ENCODE assay signal across 9 mouse cellular contexts in genomic region chrX:155624895-155625294, GRCm38 (mm10). TPM values are rescaled to one million over a fixed set of nuclear protein-coding genes. Genes with fewer than 3 reads are reported as not detected.
DNase-seq lines count a peak whose midpoint lies in the region; ATAC-seq and TF ChIP-seq lines count a peak whose summit lies in the region.
"Had no signal": no experiment of that assay in that cellular context is flagged by ENCODE, and none has a peak within 500 bp of the region (broad histone marks: within the 10 kb centered on the region; RNA-seq: fewer than 3 reads in every experiment).

No protein-coding gene starts in this region.

- H3K4me1 ChIP-seq in heart, embryonic 15.5 days (replicated peaks): peaks cover 18% of the 10 kb centered on the region
- no peaks in the 10 kb centered on the region for H3K4me1 ChIP-seq in ES-Bruce4 (ENCODE audit: control insufficient read depth, insufficient read depth, low read length)
- H3K4me1 ChIP-seq in forebrain, embryonic 11.5 days (replicated peaks; ENCODE audit: control insufficient read depth, insufficient read depth, low read length): no peaks in the 10 kb centered on the region
- H3K4me1 ChIP-seq in limb, embryonic 13.5 days: 0 out of 2 replicates have a peak, but pooled peaks cover 3% of the 10 kb centered on the region

- no peak overlapping the region for H3K27ac ChIP-seq in heart, embryonic 15.5 days
- no peak overlapping the region for H3K27ac ChIP-seq in ES-Bruce4 (ENCODE audit: insufficient read depth, low read length)
- no peak overlapping the region for H3K27ac ChIP-seq in forebrain, embryonic 11.5 days (ENCODE audit: low read depth, low read length)
- H3K27ac ChIP-seq in limb, embryonic 13.5 days: no peak overlapping the region

- H3K9me3 ChIP-seq in heart, embryonic 15.5 days (replicated peaks): no peaks in the 10 kb centered on the region
- H3K9me3 ChIP-seq in ES-Bruce4 (replicated peaks; ENCODE audit: control insufficient read depth, insufficient read depth, low read length, poor library complexity, severe bottlenecking): no peaks in the 10 kb centered on the region
- no peaks in the 10 kb centered on the region for H3K9me3 ChIP-seq in forebrain, embryonic 11.5 days (ENCODE audit: control insufficient read depth, low read length)
- no peaks in the 10 kb centered on the region for H3K9me3 ChIP-seq in limb, embryonic 13.5 days

- TF ChIP-seq EP300 in ES-Bruce4 (IDR thresholded peaks at IDR 0.05; ENCODE audit: insufficient read depth, low read depth, low read length): no peak

- no peak for ATAC-seq in heart, embryonic 15.5 days (replicated peaks; ENCODE audit: insufficient number of reproducible peaks, insufficient read depth, low FRiP score, low read depth)
- no peak; the same call in 1 of the 2 replicates for ATAC-seq in forebrain, embryonic 11.5 days (replicated peaks; ENCODE audit: low FRiP score)
- no peak for ATAC-seq in limb, embryonic 13.5 days (ENCODE audit: low FRiP score, low read depth)

- WGBS in heart, embryonic 15.5 days: 21% methylated on average over 14 of the region's 15 CpGs
- 29% methylated on average over 15 of the region's 15 CpGs for WGBS in forebrain, embryonic 11.5 days
- WGBS in limb, embryonic 13.5 days: 14% methylated on average over 15 of the region's 15 CpGs

- H3K4me2 ChIP-seq in heart, embryonic 15.5 days: peak overlapping the region; percentile 90
- H3K4me2 ChIP-seq in forebrain, embryonic 11.5 days (ENCODE audit: low read depth, low read length, severe bottlenecking): peak overlapping the region; percentile 83
- peak overlapping the region; percentile 78 for H3K4me2 ChIP-seq in limb, embryonic 13.5 days (replicated peaks)

- peaks cover 39% of the 10 kb centered on the region for H3K27me3 ChIP-seq in heart, embryonic 15.5 days
- peaks cover 9% of the 10 kb centered on the region; the same call in 1 of the 2 replicates for H3K27me3 ChIP-seq in ES-Bruce4 (ENCODE audit: control insufficient read depth, insufficient read depth, low read length, poor library complexity, severe bottlenecking)
- H3K27me3 ChIP-seq in forebrain, embryonic 11.5 days (ENCODE audit: control insufficient read depth, insufficient read depth, low read length): peaks cover 23% of the 10 kb centered on the region
- peaks cover 55% of the 10 kb centered on the region for H3K27me3 ChIP-seq in limb, embryonic 13.5 days

- H3K36me3 ChIP-seq in heart, embryonic 15.5 days: no peaks in the 10 kb centered on the region
- no peaks in the 10 kb centered on the region for H3K36me3 ChIP-seq in ES-Bruce4 (ENCODE audit: control insufficient read depth, insufficient read depth, low read length, poor library complexity, severe bottlenecking)
- H3K36me3 ChIP-seq in forebrain, embryonic 11.5 days (ENCODE audit: control insufficient read depth, insufficient read depth, low read length): no peaks in the 10 kb centered on the region
- H3K36me3 ChIP-seq in limb, embryonic 13.5 days: no peaks in the 10 kb centered on the region

- no peak for TF ChIP-seq POLR2A in ES-Bruce4 (IDR thresholded peaks at IDR 0.05; ENCODE audit: insufficient read depth, low read length)

- H3K4me3 ChIP-seq in heart, embryonic 15.5 days: peak overlapping the region; percentile 54
- peak overlapping the region; percentile 52; the same call in 1 of the 2 replicates for H3K4me3 ChIP-seq in ES-Bruce4 (ENCODE audit: low read depth, low read length)
- H3K4me3 ChIP-seq in forebrain, embryonic 11.5 days (ENCODE audit: low read depth, low read length): peak overlapping the region; percentile 44
- peak overlapping the region; percentile 48 for H3K4me3 ChIP-seq in limb, embryonic 13.5 days

- no peak overlapping the region for H3K9ac ChIP-seq in heart, embryonic 15.5 days
- H3K9ac ChIP-seq in ES-Bruce4 (ENCODE audit: low read depth, poor library complexity, severe bottlenecking): no peak overlapping the region
- no peak overlapping the region for H3K9ac ChIP-seq in forebrain, embryonic 11.5 days (ENCODE audit: low read length)
- no peak overlapping the region for H3K9ac ChIP-seq in limb, embryonic 13.5 days

- DNase-seq in heart, postnatal 4 days: no peak
- no peak for DNase-seq in forebrain, embryonic 11.5 days (ENCODE audit: low spot score)
- no peak for DNase-seq in urinary bladder, postnatal 25 days (ENCODE audit: low spot score)
- DNase-seq in cerebellum, adult 9-11 months: no peak
- no peak for DNase-seq in cerebellum, adult 11 months
- DNase-seq: adrenal gland, postnatal 10 days had no signal

- TF ChIP-seq CTCF in ES-Bruce4 (IDR thresholded peaks at IDR 0.05; ENCODE audit: low read depth, low read length): no peak

RNA-seq across cellular contexts. Expression of gene Gm15155, which starts 0.4 kb away (rescaled TPM):
- not detected in 2 replicates for polyA plus RNA-seq in heart, embryonic 15.5 days (2015; fragmentation: Nextera tagmentation; extraction: Ambion mirVana)
- not detected for total RNA-seq in heart, postnatal 4 days (2021)
- polyA plus RNA-seq in ES-Bruce4 (2011; ENCODE audit: insufficient read depth, insufficient read length, low read depth, missing spikeins): not detected in 2 replicates
- polyA plus RNA-seq in forebrain, embryonic 11.5 days (2014; fragmentation: Nextera tagmentation; extraction: Ambion mirVana): not detected in 2 replicates
- polyA plus RNA-seq in limb, embryonic 13.5 days (2015; fragmentation: Nextera tagmentation; extraction: Ambion mirVana): not detected in 2 replicates
- total RNA-seq: adrenal gland, postnatal 10 days had no signal

RNA-seq across cellular contexts. Expression of gene Ptchd1, which starts 1.3 kb away (rescaled TPM):
- 0.39 and 0.67 TPM in 2 replicates for polyA plus RNA-seq in heart, embryonic 15.5 days (2015; fragmentation: Nextera tagmentation; extraction: Ambion mirVana)
- total RNA-seq in heart, postnatal 4 days (2021): under 1 TPM; 0.45 to 0.52 TPM
- 1.9 and 2.6 TPM in 2 replicates for polyA plus RNA-seq in ES-Bruce4 (2011; ENCODE audit: insufficient read depth, insufficient read length, low read depth, missing spikeins)
- polyA plus RNA-seq in forebrain, embryonic 11.5 days (2014; fragmentation: Nextera tagmentation; extraction: Ambion mirVana): 0.55 and 0.72 TPM in 2 replicates
- polyA plus RNA-seq in limb, embryonic 13.5 days (2015; fragmentation: Nextera tagmentation; extraction: Ambion mirVana): 1.9 and 2.1 TPM in 2 replicates
